Mouse (Mus musculus) ES-E14 (cell line): ENCODE measurements around the gene Dnajc2.

Experiments used
- CHD2 ChIP-seq: IDR thresholded peaks from 2 replicates; pipeline ENCODE4 v1.6.1; 2014; ENCODE audit warnings: mild to moderate bottlenecking, low read depth, low read length, inconsistent platforms
- HCFC1 ChIP-seq: IDR thresholded peaks from 2 replicates; pipeline ENCODE4 v1.6.1; 2012; ENCODE audit warnings: low read length, inconsistent platforms, borderline replicate concordance; ENCODE audit not compliant: insufficient read depth
- ZC3H11A ChIP-seq: IDR thresholded peaks from 2 replicates; pipeline ENCODE4 v1.6.1; 2012; ENCODE audit warnings: low read depth, mild to moderate bottlenecking, inconsistent platforms, low read length, borderline replicate concordance

DNA sequence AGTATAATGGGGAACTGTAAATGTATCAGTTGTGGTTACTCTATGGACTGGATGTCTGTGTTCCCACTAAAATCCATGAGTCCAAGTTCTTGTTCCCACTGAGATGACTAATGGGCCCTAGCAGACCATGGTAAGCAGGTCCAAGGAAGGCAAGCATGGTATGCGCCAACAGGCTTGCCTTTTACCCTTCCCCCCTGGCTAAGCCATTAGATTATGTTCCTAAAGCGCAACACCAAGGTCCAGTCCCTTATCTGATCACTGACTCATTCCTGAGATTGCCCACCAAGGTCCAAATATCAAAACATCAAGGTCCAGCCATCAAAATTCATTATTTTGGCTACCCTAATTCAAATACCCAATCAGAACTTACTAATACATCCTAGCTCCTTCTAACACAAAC, 65.8 kb downstream of the Dnajc2 start:
- no peak for TF ChIP-seq CHD2
- TF ChIP-seq ZC3H11A = no peak
- TF ChIP-seq HCFC1 = no peak
